Mouse (Mus musculus): ENCODE data around the gene Kcnd3. TPM values are rescaled to one million over a fixed set of nuclear protein-coding genes. Genes with fewer than 3 reads are reported as not detected.
"Not testable (repeated sequence)": the region's sequence is repeated elsewhere in the genome, so short reads cannot be mapped to it uniquely, and the experiment has no call there.

The Kcnd3 gene
- total RNA-seq, 2 experiments from 2014 or later: 40.5 to 63.4 TPM

GRCm38 (mm10) chr3:105686394-105687323 lies 234.5 kb downstream of the Kcnd3 start:
- DNase-seq (ENCODE audit: low spot score in 2 of 2): no peak
- intact Hi-C loops (cut with DNase I): loop anchor here (1.0 kb wide), 2 partner anchors 40 to 214 kb away; no protein-coding TSS in a partner anchor

- intact Hi-C loops (cut with DNase I): loop anchor here (1.0 kb wide), 2 partner anchors 39 to 213 kb away; no protein-coding TSS in a partner anchor
- DNase-seq (ENCODE audit: low spot score in 2 of 2): peak; percentile 92 to 93
These were observed 235.4 kb downstream of the Kcnd3 start, which contains the start of gene Ddx20 for GRCm38 (mm10) chr3:105687324-105688060. Ddx20 (minus strand) TSS chr3:105687574.

DNA sequence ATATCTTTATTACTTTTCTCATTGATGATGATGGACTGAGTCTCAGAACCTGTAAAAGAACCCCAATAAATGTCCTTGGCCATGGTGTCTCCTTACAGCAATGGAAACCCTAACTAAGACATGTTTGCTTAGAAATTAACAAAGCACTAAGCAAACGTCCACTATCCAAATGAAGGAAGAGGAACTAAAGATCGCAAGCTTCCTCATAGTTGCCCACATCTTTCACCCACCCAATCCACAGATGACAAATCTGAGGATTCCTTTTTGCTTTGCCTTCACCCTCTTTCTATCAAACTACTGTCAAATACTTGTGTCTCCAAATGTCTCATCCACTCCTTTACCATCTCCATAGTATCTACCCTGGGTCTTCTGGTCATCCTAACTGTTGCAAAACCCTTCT lies 236.4 kb downstream of the Kcnd3 start:
- intact Hi-C loops (cut with DNase I): no loop called here
- DNase-seq (ENCODE audit: low spot score in 2 of 2): no peak

GRCm38 (mm10) chr3:105693327-105694080 lies 241.4 kb downstream of the Kcnd3 start:
- intact Hi-C loops (cut with DNase I): loop anchor here (1.0 kb wide), 1 partner anchor 12 kb away; no protein-coding TSS in a partner anchor
- DNase-seq (ENCODE audit: low spot score in 2 of 2): peak; percentile 86 to 90

GRCm38 (mm10) chr3:105695476-105696386 lies 243.6 kb downstream of the Kcnd3 start:
- intact Hi-C loops (cut with DNase I): no loop called here
- peak; percentile 36 to 53 for DNase-seq (ENCODE audit: low spot score in 2 of 2)

DNA sequence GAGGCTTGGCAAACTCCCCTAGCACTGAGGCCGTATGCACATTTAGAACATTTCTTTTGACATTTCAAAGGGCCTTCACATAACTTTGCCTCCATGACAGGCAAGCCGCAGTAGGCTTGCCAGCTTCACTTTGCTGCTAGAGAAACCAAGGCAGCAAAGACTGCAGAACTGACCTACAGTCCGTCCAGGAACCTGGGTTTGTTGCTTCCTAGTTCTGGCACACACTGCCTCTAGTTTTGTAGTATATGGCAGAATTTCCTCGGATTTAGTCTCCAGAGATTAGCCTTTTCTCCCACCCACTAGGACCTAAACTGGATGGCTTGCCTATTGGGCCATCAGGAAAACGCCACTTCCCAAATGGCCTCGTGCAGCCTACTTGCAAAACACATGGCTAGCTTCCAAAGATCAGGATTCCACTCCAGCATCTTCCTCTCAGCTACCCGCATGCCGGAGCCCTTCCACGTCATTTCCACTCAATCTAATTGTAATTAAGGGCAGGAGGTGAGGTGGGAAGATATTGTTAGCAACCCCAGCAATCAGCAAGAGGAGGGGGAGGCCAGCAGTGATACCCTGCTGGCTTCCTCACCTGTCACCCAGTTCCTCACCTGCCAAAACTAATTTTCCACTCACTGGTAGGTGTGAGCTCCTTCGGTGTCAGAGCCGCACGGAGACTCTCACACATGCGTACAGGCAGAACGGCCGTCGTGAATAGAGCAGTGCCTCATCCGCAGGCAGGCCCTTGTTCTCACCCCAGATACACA lies 244.4 kb downstream of the Kcnd3 start:
- intact Hi-C loops (cut with DNase I): no loop called here
- DNase-seq (ENCODE audit: low spot score in 2 of 2): no peak

GRCm38 (mm10) chr3:105697148-105697441 lies 245.0 kb downstream of the Kcnd3 start:
- peak in 1 of 2 experiments; percentile 9 for DNase-seq (ENCODE audit: low spot score in 2 of 2)

DNA sequence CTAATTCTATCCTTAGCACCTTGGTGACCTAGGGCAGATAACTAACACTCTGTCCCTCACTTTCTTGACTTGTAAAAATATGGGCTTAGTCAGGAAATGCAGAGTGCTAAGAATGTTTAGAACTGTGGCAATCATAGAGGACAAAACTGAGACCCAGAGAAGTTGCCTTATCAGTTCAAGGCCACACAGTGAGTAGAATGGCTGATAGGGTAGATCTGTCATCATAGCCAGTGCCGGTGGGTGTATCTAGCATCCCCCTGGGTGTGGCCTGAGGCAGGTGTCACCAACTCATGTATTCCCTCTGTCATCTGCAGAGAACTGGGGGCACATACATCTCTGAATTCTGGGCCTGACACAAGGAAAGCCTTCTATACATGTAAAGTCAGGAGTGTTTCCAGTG lies 246.2 kb downstream of the Kcnd3 start:
- intact Hi-C loops (cut with DNase I): no loop called here
- no peak for DNase-seq (ENCODE audit: low spot score in 2 of 2)

More at GRCm38 (mm10) chr3:105697148-105697441, 245.0 kb downstream of the Kcnd3 start:
- intact Hi-C loops (cut with DNase I): no loop called here

DNA sequence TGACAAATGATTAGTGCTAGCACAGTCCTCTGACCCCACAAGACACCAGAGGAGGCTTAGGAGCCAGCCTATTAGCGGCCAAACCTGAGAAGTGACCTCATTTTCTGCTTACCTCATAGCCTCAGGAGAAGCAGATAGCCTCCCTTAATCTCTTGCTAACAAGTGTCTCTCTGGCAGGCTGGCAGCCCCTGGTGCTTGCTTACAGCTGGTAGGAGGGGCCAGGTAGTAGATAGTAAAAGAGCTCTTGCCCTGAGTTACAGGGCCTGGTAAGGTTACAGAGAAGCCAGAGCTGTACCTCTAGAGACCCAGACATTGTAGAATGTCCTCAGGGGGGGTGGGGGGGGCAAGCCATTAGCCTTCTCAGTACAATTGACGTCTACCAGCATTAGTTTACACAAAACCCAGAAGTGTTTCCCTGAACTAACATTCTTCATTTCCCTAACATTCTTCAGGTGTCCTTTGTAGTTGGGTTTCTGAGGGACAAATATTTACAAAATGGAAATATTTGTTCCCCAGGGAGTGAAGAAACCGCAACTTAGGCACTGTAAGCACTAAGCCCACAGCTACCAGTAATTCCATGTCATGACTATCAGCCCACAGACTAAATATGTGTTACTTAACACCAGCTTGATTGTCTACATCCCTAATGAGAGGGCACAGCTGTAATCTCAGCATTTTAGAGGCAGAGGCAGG lies 247.3 kb downstream of the Kcnd3 start:
- no peak for DNase-seq (ENCODE audit: low spot score in 2 of 2)
- intact Hi-C loops (cut with DNase I): no loop called here

GRCm38 (mm10) chr3:105700786-105701185 lies 248.7 kb downstream of the Kcnd3 start:
- intact Hi-C loops (cut with DNase I); DNase-seq (ENCODE audit: low spot score in 2 of 2): not testable (repeated sequence)

DNA sequence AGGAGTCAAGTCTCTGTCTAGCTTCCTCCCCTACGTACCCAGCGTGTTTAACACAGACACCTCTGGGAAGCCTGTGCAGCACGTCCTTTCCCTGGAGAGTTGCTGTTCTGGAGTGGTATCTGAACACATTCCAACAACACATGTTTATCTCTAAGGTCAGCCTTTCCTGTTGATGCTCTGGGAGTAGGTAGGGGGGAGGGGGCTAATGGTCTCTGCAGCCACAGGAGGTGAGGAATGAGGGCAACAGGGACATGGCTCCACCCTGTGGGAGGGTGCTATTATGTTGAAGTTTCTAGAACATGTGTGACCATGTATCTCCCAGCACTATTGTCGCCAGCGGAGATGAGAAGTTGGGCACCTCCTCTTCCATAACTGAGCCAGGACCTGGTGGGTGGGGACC lies 249.3 kb downstream of the Kcnd3 start:
- intact Hi-C loops (cut with DNase I): no loop called here

DNA sequence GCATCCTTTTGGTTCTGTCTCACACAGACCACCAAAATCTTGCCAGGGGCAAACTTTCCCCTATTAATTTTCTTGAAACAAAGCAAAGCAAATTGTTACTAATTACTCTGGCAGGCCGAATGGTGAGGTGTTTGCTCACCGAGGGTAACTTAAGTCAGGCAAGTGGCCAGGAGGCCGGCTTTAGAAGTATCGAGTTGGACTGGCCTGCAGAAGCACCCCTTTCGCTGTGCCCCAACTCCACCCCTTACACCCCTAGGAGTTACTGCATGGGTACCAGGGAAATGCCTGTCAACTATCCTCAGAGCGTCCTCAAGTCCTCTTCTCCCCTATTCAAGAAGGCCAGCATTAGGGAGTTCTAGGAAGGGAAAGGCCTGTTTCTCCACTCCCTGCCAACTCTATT lies 251.4 kb downstream of the Kcnd3 start:
- DNase-seq (ENCODE audit: low spot score in 2 of 2): no peak
- intact Hi-C loops (cut with DNase I): no loop called here

More for the DNA sequence above, 249.3 kb downstream of the Kcnd3 start:
- no peak for DNase-seq (ENCODE audit: low spot score in 2 of 2)

DNA sequence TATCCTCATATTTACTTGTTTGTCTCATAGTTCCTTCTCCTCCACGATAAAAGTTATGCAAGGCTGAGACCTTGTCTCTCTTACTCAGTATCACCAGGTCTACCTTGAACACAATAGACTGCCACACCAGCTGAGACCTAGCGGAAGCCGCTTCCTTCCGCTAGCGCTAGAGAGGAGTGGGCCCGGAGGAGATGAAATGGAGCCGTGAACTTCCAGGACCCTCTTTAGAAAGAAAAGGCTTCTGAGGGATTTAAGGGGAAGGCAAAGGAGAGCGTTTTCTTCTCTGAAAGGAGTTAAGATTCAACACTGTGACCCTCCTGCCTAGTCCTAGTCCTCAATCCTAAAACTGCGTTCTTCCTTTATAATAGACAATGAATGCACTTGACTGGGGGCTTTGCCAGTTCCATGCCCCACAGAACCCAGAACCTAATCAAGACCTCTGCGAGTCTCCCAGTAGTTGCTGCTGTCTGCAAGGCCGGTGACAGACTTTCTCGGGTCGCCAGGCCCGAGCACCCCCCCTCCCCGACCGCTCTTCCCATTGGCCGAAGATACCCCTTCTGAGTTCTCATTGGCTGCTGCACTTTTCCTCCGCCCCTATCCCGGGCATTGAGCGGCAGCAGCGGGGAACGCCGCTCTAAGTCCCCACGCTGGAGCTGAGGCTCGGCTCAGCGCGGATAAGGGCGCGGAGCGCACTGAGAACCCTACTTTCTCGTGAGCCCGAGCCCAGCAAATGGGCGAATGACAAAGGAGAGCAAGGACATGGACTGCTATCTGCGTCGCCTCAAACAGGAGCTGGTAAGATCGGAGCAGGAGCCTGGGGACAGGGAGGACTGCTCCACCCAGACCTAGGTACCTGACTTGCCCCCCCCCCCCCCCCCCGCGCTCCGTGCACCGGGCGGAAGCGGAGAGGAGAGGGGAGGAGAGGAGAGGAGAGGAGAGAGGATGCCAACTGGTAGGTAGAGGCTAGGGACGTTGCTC lies 252.2 kb downstream of the Kcnd3 start, which contains the start of gene Inka2:
Inka2 (plus strand) TSS at position 569 of the 978 bp plus-strand sequence.
- peak; percentile 85 to 88 for DNase-seq (ENCODE audit: low spot score in 2 of 2)
- intact Hi-C loops (cut with DNase I): loop anchor here (1.0 kb wide), 1 partner anchor 11 kb away; no protein-coding TSS in a partner anchor

DNA sequence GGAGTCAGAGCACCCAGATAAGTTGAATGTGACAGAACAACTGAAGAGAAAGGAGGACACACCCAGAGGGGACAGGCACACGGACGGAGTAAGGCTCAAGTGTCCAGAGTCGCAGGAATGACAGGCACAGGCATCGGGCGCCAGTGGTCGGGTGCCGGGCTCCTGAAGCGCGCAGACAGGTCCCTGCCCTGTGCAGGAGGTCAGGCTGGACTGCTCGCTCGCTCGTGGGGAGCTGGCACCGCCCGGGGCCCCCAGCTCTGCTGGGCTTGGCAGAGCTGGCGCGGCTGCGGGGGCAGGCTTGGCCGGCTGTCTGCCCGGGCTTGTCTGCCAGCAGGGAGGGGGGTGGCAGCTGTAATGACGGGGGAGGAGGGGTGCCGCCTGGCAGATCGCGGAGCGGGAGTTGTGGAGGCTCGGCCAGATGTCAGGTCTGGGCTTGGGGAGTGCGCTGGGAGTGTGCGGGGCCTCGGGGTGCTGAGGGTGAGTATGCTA lies 253.0 kb downstream of the Kcnd3 start:
- intact Hi-C loops (cut with DNase I): loop anchor here (1.0 kb wide), 1 partner anchor 12 kb away; no protein-coding TSS in a partner anchor
- peak; percentile 86 to 92 for DNase-seq (ENCODE audit: low spot score in 2 of 2)

DNA sequence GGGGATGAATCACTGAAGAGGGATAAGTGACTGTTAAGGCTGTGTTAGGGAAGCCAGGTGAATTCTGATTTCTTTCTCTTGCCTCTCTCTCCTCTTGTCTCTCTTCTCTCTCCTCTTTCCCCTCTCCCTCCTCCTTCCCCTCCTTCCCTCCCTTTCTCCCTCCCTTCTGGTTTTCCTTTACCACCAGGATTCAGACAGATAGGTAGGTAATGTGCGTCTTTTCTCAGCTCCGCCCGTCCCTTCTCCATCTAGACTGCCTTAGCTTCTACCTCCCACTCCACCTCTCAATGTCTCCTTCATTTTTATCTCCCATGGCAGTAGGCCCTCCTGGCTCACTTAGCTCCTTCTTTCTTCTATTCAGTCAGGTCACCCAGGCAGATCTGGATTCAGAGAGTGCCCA lies 253.4 kb downstream of the Kcnd3 start:
- no peak for DNase-seq (ENCODE audit: low spot score in 2 of 2)

More for the DNA sequence above, 253.4 kb downstream of the Kcnd3 start:
- intact Hi-C loops (cut with DNase I): loop anchor here (1.0 kb wide), 1 partner anchor 12 kb away; no protein-coding TSS in a partner anchor
